Mouse (Mus musculus) testis, adult 10 weeks (tissue): ENCODE data around the gene Cmss1. TPM values are rescaled to one million over a fixed set of nuclear protein-coding genes. Genes with fewer than 3 reads are reported as not detected.

ENCODE experiments used
- polyA plus RNA-seq: library from polyadenylated mRNA; stranded (reverse); fragments of 350-450 nt; fragmentation: Illumina TruSeq; extraction: RNeasy Lipid Tissue Mini Kit (QIAGEN cat#74804); gene quantifications from one replicate; pipeline ENCODE4 v1.2.3, GENCODE M21; 2014; ENCODE audit warnings: low read depth, low replicate concordance

Cmss1 gene
- polyA plus RNA-seq = 20.4 TPM

DNA sequence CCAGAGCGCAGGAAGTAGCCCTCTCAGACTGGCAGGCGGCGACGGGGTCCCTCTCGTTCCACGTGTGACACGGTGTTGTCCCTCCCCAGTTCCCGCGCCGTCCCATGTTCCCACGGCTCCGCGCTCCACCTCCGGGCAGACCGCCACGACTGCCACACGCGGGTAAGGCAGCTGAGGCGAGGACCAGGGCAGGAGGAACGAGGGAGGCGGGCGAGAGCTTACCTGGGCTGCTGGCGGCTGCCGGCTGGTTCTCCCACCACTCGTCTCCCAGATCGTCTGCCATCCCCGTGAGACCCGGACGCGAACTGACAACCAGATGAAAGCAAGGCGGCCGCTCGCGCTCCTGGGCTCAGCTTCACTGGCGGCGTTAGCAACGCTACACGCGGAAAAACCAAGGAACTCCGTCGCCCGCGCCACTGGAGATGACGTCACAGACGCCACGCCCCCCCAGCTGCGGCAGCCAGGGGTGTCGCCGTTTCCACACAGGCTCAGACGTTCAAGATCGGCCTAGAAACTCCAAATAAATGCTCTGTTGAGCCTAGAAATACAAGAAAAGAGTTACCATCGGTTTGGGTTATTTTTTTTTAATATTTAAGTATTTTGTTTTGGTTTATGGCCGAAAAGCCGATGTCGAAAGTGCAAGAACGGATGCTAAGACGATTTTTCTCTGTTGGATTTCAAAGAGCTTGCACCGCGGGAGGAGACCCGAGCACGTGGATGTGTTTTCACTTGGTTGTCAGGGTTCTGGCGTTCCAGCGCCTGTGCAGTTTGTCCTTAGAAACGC lies at the start of gene Cmss1:
Cmss1 (minus strand) TSS at position 421 of the 784 bp plus-strand sequence.

DNA sequence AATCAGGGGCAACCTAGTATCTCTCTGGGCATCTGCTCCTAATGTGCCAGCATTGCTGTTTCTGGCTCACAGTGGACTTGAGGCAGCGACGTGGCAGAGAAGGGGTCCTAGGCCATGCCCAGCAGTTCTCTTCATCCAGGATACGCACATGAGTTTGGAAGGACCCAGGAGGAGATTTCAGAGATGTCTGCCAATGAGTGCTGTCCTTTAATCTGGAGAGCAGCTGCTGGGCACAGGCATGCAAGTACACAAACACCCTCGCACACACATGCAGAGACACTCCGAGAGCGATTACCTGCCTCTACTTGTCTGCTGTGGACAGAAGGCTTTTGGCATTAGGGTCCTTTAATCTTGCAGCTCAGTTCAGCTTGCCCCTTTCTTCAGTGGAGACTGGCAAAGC lies 253.9 kb downstream of the Cmss1 start, which contains the start of gene Filip1l:
Filip1l (plus strand) TSS at position 343 of the 400 bp plus-strand sequence.

DNA sequence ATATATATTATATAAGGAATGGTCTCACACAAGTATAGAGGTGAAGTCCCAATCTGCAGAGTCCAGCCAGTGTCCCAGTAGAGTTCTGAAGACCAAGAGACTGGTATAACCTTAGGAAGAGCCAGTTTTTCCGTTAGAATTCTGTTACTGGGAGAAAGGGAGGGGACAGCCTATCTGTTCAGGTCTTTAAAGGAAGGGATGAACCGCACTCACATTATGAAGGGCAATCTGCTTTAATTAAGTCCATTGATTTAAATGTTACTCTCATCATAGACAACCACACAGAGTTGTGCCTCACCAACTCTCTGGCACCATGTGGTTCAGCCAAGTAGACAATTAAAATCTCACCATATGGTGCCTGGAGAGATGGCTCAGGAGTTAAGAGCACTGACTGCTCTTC lies 313.9 kb downstream of the Cmss1 start, which contains the start of gene Tmem30c:
Tmem30c (minus strand) TSS at position 101 of the 400 bp plus-strand sequence.

Other genes starting within 250 kb of the Cmss1 start
- 0.88 TPM for gene Col8a1, start 147.9 kb upstream of the Cmss1 start, polyA plus RNA-seq